Mouse (Mus musculus) gastrocnemius, postnatal 4 days (tissue): ENCODE data around the gene Gne. TPM values are rescaled to one million over a fixed set of nuclear protein-coding genes. Genes with fewer than 3 reads are reported as not detected.

Experiments used
- DNase-seq, 2 experiments: peaks; one replicate each; pipeline ENCODE4 v3.0.0; 2021 to 2022; ENCODE audit warnings: low spot score in 2 of 2, mixed read lengths in 2 of 2
- long read RNA-seq, 2 experiments: library from polyadenylated mRNA; stranded (forward); transcript quantifications; one replicate each; pipeline ENCODE4 v2.0.0; 2021
- total RNA-seq, 2 experiments: library from RNA; stranded (reverse); gene quantifications; 2 replicates each; pipeline ENCODE4 v1.2.3; 2021

Gne gene
- total RNA-seq = 10 to 100 TPM; 23.6 to 31.2 TPM
- long read RNA-seq, experiment 1, transcript Gne-202 (12 exons, 2,920 nt) = major isoform, 15 of 28 reads
- long read RNA-seq, experiment 1, partial matches to known transcripts = 3 of 28 reads
- long read RNA-seq, experiment 1, other reads (novel, unspliced or antisense) = 10 of 28 reads
- long read RNA-seq, experiment 2, transcript Gne-202 (12 exons, 2,920 nt) = major isoform, 26 of 37 reads
- long read RNA-seq, experiment 2, partial matches to known transcripts = 4 of 37 reads
- long read RNA-seq, experiment 2, other reads (novel, unspliced or antisense) = 7 of 37 reads

GRCm38 (mm10) chr4:44083945-44084344, at the start of gene Gne:
Gne (minus strand) TSS chr4:44084177.
- no peak for DNase-seq

- DNase-seq = no peak
Measured at GRCm38 (mm10) chr4:44126805-44127204, 42.8 kb upstream of the Gne start.

DNA sequence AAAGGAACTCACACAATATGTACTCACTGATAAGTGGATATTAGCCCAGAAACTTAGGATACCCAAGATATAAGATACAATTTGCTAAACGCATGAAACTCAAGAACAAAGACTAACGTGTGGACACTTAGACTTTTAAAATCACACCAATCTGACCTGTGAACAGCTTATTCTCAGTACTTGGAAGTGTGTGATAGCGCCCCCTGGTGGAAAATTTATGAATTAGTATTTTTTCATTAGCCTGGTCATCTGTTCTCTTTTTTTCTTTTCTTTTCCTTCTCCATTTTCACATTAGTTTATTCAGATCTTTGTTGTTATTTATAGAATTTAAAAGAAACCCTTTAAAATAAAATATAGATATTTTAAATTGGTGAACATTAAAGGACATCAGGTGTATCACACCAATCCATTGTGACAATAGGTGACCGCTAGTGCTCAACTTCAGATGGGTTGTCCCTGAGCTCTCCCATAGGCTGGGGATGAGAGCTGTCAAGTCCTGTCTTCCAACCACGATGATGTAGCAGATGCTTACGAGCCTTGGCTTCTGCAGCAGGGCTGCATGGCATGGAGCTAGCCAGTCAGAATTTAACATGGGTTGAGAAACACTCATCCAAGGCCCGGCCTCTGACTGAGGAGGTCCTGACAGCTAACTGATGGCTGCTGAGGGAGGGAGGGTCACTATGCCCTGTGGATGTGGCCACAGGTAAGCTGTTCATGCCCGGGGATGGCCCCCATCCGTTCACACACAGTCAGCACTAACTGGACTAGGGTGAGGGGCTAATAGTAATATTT, 35.6 kb upstream of the Gne start:
- no peak for DNase-seq

DNA sequence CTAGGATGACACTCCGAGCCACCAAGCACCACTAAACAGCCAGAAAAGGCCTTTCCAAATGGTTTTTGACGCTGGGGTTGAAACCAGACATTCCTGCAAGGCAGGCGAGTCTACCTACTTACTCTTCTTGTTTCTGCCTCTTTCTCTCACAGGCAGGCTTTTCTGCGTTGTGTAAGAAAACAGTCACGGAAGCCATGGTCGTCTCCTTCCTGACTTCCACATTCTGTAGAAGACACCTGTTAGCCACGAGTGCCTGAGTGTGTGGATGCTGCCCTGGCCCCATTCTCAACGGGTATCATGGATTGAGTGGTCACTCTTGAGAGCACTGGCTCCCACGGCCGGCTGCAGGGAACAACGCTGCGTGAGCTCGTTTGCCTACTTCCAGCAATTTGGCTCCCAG, 31.1 kb upstream of the Gne start:
- DNase-seq = no peak

DNA sequence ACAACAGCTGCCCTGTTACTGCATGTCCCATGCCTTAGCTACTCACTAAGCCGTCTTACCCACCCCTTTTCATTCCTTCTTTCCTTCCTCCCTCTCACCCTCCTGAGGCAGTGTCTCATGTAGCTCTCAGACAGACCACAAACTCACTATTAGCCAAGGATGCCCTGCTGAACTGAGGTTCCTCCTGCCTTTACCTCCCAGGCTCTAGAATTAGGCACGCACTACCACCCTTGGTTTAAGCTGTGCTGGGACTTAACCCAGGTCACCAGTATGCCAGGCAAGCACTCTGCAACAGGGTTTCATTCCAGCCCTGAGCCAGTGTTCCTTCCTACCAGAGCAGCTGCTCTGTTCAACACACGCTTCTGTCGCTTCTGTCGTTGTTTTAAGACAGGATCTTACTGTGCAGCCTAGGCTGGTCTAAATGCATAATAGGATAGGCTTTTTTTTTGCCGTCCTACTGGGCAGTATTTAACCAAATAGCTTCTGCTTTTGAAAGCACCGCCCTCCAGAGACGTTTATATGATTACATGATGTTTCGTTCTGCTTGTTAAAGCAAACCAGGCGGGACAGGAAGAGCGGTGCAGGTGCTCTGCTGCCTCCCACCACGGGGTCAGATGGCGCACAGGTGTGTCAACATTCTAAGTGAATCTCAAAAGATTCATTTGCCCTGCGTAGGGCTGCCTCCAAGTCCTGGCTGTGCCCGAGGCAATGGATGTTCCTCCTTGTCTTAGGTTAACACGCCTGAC, 29.6 kb upstream of the Gne start:
- no peak for DNase-seq

GRCm38 (mm10) chr4:44112741-44113140, 28.8 kb upstream of the Gne start:
- DNase-seq = no peak

DNA sequence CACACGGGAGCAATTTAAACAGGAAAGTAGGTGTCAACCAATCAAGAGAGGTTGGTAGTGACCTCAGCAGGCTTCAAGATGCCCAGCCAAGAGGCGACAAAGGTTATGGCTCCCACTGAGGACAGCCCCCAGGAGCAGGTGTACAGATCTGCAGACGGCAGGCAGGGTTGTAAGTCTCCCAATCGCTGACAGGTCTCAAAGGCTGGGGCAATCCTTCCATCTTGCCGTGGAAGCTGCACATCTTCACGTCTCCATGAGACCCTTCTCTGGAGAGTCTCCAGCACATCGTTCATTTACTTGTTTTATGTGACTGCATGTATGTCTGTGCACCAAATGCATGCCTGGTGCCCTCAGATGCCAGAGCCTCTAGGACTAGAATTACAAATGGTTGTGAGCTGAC, 26.8 kb upstream of the Gne start:
- no peak for DNase-seq

GRCm38 (mm10) chr4:44108297-44108696, 24.3 kb upstream of the Gne start:
- no peak for DNase-seq

GRCm38 (mm10) chr4:44107339-44107738, 23.4 kb upstream of the Gne start:
- no peak for DNase-seq

DNA sequence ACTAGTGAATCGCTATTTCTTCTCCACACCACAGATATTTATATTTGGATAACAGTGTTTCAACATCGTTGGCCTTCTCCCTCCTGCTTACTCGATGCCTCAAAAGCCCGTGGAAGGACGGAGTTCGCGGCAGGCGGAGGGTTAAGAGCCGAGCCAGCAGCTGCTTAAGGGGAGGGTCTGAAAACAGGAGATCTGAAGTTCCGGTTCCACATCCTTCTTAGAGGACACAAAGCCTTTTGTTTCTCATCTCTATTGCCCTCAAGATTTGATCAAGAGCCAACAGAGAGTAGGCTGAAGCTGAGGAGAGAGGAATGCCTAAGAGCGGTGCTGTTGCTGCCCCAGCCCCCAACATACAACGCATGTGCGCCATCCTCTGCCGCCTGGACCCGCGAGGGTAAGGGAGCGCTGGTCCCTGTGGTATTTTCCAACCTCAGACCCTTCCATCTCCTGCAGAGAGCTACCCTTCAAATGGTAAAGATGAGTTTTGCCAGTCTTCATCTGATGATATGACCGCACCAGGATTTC, 22.4 kb upstream of the Gne start:
- DNase-seq = no peak

- no peak for DNase-seq
Measured at GRCm38 (mm10) chr4:44104195-44104917, 20.4 kb upstream of the Gne start.

GRCm38 (mm10) chr4:44103620-44104019, 19.6 kb upstream of the Gne start:
- no peak for DNase-seq

DNA sequence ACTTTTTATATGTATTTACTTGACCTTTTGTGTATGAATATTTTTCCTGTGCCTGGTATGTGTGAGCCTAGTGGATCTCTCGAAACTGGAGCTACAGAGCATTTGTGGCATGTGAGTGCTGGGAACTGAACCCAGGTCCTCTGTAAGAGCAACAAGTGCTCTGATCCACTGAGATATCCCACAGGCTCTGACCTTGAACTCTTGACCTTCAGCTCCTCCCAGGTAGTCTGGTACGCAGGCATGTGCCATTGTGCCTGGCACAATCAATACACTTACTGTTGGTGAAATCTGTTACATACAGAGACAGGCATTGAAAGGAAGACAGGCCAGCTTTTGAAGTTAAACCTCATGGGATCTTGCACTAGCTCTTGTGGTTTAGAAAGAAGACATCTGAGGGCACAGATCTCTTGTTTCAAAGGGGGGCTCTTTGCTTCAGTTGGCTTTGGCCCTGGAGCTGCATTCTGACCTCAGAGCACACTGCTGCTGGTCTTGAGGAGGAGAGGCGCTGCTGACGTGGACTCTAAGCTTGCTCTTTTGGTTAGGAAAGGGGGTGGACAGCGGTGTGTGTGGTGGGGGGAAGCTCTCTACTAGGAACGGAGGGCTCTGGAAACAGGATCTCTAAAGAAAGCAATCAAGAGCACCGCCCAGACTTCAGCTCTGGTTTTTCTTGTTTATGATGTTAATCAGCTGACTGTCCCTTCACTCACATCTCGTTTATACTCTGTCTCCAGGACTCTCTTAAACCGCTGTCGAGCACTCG, 13.8 kb upstream of the Gne start:
- DNase-seq = no peak

GRCm38 (mm10) chr4:44094475-44094874, 10.5 kb upstream of the Gne start:
- no peak for DNase-seq

GRCm38 (mm10) chr4:44092359-44092758, 8.4 kb upstream of the Gne start:
- no peak for DNase-seq

- DNase-seq = no peak
Measured at GRCm38 (mm10) chr4:44085566-44085965, 1.6 kb upstream of the Gne start.

- no peak for DNase-seq
Measured at GRCm38 (mm10) chr4:44084602-44085325, 787 bp upstream of the Gne start.

DNA sequence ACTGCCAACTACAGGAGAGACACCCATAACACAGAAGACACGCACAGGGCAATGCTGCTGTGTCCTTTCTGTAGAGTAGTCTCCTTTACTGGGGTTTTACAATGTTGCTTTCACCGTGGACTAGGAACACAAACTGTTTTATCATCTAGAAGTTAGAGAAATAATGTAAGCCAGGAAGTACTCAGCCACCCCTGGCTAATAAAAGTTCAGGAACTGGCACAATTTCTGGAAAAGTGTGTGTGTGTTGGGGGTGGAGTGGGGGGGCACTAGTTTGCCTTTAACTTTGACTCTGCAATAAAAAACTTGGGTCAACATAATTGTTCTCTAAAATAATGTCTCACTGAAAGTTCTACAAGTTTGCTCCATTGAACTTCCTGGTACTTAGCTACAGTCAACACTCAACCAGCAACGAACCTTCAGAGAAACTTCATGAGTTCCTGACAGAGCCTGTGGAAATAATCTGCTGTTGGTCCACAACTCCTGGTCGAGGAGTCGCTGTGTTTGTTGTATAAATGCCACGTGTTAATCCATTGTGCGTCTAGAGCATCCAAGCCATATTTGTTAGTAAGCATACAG, 5.5 kb downstream of the Gne start:
- no peak for DNase-seq

DNA sequence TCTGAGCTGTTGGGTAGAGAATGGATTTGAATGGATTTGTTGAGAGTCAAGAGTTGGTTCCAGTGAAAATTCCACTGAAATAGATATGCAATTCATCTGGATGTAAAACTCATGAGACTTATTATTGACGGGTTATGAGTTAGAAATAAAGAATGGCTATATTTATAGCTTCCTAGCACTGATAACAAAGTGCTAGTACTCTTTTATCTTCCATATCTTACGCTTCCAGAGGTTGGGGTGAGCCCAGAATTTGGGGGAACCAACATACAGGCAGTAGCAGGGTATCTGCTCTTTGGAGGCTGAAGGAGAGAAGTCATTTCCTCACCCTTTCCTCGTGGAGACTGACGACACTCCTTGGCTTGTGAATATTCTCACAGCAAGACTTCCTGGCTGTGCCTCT, 9.6 kb downstream of the Gne start:
- DNase-seq = no peak
